Mouse (Mus musculus) lung, embryonic 16.5 days (tissue): ENCODE data around the gene Il17re. TPM values are rescaled to one million over a fixed set of nuclear protein-coding genes. Genes with fewer than 3 reads are reported as not detected.

Experiments
- ATAC-seq: fragments of 200-750 bp; cut with Nextera tagmentation; 2 replicates; pipeline ENCODE4 v1.8.0; 2017; ENCODE audit warnings: low read depth, mild to moderate bottlenecking, moderate library complexity
- H3K27ac ChIP-seq: fragments of 300-500 bp; sonication (generic); 2 replicates; pipeline ENCODE4 v1.5.1; 2014; ENCODE audit warnings: mild to moderate bottlenecking, control low read depth, low read length
- H3K27me3 ChIP-seq: fragments of 300-500 bp; sonication (generic); 2 replicates; pipeline ENCODE4 v1.6.1; 2014; ENCODE audit warnings: low read depth, low read length, mixed read lengths; ENCODE audit not compliant: control insufficient read depth, insufficient read depth
- H3K36me3 ChIP-seq: fragments of 300-500 bp; sonication (generic); 2 replicates; pipeline ENCODE4 v1.6.1; 2014; ENCODE audit warnings: low read length; ENCODE audit not compliant: control insufficient read depth, insufficient read depth
- H3K4me1 ChIP-seq: fragments of 300-500 bp; sonication (generic); replicated peaks from 2 replicates; pipeline ENCODE4 v1.6.1; 2014; ENCODE audit warnings: low read length, mixed read lengths; ENCODE audit not compliant: control insufficient read depth, insufficient read depth
- H3K4me2 ChIP-seq: fragments of 300-500 bp; sonication (generic); 2 replicates; pipeline ENCODE4 v1.6.1; 2014; ENCODE audit warnings: low read depth, low read length, control low read depth
- H3K4me3 ChIP-seq: fragments of 300-500 bp; sonication (generic); 2 replicates; pipeline ENCODE4 v1.5.1; 2014; ENCODE audit warnings: mild to moderate bottlenecking, low read length, control low read depth
- H3K9ac ChIP-seq: fragments of 300-500 bp; sonication (generic); 2 replicates; pipeline ENCODE4 v1.6.1; 2014; ENCODE audit warnings: low read length, control low read depth
- H3K9me3 ChIP-seq: fragments of 300-500 bp; sonication (generic); 2 replicates; pipeline ENCODE4 v1.6.1; 2016; ENCODE audit warnings: low read length; ENCODE audit not compliant: control insufficient read depth
- WGBS: fragments of 180-500 bp; shearing (Covaris S2); extraction: QIAGEN DNeasy Blood & Tissue Kit; methylation state at CpG from one replicate; pipeline ENCODE4 v1.1.7; 2014; 5-methylcytosine and 5-hydroxymethylcytosine counted together
- polyA plus RNA-seq: library from polyadenylated mRNA; unstranded; fragments of >200 nt; fragmentation: Nextera tagmentation; extraction: Ambion mirVana; gene quantifications from 2 replicates; pipeline ENCODE4 v1.2.1, GENCODE M21; 2015

The Il17re gene
- polyA plus RNA-seq, 1 experiment from 2014 or later = 25.8 TPM

GRCm38 (mm10) chr6:113473715-113474114 is 15.4 kb downstream of the Il17re start:
- Histone ChIP-seq H3K9ac (no peak overlapping the region), H3K27me3 (no peaks in the 10 kb centered on the region; the same call in 1 of the 2 replicates), H3K27ac (no peak overlapping the region), H3K36me3 (no peaks in the 10 kb centered on the region), H3K4me1 (peaks cover 21% of the 10 kb centered on the region), H3K4me3 (no peak overlapping the region), H3K9me3 (no peaks in the 10 kb centered on the region), H3K4me2 (no peak overlapping the region)
- WGBS = 84% methylated on average over 6 of the region's 6 CpGs
- no peak for ATAC-seq

DNA sequence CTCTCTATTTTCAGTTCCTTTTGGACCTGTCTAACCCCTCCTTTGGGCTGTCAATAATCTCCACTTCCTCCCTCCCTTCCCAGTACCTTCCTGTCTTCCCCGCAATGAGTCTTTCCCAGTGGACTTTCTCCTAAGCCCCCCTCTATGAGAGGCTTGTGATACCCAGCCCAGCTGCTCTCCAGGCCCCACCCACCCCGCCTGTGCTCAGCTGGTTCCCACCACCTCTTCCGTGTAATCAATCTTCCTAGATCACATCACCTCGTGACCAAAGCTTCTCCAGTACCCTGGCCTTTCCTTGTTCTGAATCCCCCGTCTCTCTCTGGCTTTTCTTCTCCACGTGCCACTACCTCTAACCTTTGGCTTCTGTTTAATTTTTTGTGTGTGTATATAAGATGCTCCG is 19.1 kb downstream of the Il17re start:
- no peak overlapping the region for H3K4me3 ChIP-seq
- no peaks in the 10 kb centered on the region for H3K36me3 ChIP-seq
- H3K27me3 ChIP-seq = peaks cover 2% of the 10 kb centered on the region; the same call in 1 of the 2 replicates
- H3K4me1 ChIP-seq = peaks cover 2% of the 10 kb centered on the region; the same call in 1 of the 2 replicates
- no peaks in the 10 kb centered on the region for H3K9me3 ChIP-seq
- 27% methylated on average over 7 of the region's 7 CpGs for WGBS
- ATAC-seq = no peak
- no peak overlapping the region for H3K27ac ChIP-seq
- no peak overlapping the region for H3K9ac ChIP-seq
- H3K4me2 ChIP-seq = no peak overlapping the region

GRCm38 (mm10) chr6:113478906-113479305 is 20.6 kb downstream of the Il17re start:
- 70% methylated on average over 10 of the region's 10 CpGs for WGBS
- Histone ChIP-seq H3K36me3 (no peaks in the 10 kb centered on the region), H3K4me2 (no peak overlapping the region), H3K9me3 (no peaks in the 10 kb centered on the region), H3K9ac (no peak overlapping the region), H3K27ac (no peak overlapping the region), H3K4me1 (peaks cover 9% of the 10 kb centered on the region; the same call in 1 of the 2 replicates), H3K27me3 (peaks cover 7% of the 10 kb centered on the region; the same call in 1 of the 2 replicates), H3K4me3 (no peak overlapping the region)
- ATAC-seq = no peak

DNA sequence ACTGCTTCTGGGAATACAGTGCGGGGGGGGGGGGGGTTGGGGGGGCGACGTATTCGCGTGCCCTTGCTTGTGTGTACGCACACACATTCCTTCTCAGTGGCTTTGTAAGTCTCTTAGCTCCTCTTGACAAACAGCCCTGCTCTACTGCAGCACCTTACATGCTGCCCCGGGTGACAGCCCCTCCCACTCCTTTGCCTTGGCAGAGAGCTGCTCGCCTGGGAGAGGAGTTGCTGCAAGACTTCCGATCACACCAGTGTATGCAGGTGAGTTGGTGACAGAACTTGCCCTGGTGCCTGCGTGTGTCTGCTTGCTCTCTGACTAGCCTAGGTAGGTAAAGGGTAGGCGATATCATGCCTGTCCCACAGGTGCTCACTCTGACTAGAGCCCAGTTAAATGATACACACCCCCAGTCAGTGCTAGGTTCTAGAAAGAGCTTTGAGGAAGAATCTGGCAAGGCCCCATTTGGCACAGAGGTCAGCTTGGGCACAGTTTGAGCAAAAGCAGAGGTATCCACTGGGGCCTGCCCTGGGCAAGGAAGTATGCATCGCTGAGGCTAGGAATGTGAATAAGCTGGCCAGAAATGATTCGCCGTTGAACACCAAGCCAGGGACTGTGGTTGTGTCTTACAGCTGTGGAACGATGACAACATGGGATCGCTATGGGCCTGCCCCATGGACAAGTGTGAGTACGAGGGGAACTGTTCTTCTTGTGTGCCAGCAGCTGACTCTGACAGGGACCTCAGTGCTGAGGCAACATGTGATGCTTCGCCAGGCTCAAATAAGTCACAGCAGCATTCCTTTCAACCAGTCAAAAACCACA is 22.5 kb downstream of the Il17re start:
- no peak overlapping the region for H3K9ac ChIP-seq
- WGBS = 51% methylated on average over 18 of the region's 18 CpGs
- no peaks in the 10 kb centered on the region for H3K36me3 ChIP-seq
- ATAC-seq = no peak
- H3K4me3 ChIP-seq = no peak overlapping the region
- no peaks in the 10 kb centered on the region for H3K9me3 ChIP-seq
- H3K4me1 ChIP-seq = peaks cover 15% of the 10 kb centered on the region
- H3K4me2 ChIP-seq = no peak overlapping the region
- H3K27me3 ChIP-seq = peaks cover 7% of the 10 kb centered on the region; the same call in 1 of the 2 replicates
- no peak overlapping the region for H3K27ac ChIP-seq

DNA sequence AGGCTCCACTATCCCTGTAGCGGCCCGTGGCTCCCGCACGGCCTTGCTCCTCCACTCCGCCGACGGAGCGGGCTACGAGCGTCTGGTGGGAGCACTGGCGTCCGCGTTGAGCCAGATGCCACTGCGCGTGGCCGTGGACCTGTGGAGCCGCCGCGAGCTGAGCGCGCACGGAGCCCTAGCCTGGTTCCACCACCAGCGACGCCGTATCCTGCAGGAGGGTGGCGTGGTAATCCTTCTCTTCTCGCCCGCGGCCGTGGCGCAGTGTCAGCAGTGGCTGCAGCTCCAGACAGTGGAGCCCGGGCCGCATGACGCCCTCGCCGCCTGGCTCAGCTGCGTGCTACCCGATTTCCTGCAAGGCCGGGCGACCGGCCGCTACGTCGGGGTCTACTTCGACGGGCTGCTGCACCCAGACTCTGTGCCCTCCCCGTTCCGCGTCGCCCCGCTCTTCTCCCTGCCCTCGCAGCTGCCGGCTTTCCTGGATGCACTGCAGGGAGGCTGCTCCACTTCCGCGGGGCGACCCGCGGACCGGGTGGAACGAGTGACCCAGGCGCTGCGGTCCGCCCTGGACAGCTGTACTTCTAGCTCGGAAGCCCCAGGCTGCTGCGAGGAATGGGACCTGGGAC is 24.3 kb downstream of the Il17re start:
- Histone ChIP-seq H3K36me3 (no peaks in the 10 kb centered on the region), H3K27ac (peak overlapping the region; percentile 84), H3K9ac (peak overlapping the region; percentile 67), H3K9me3 (no peaks in the 10 kb centered on the region), H3K4me3 (peak overlapping the region; percentile 62), H3K27me3 (peaks cover 7% of the 10 kb centered on the region; the same call in 1 of the 2 replicates), H3K4me2 (peak overlapping the region; percentile 90), H3K4me1 (peaks cover 17% of the 10 kb centered on the region)
- 2% methylated on average over 56 of the region's 65 CpGs for WGBS
- ATAC-seq = peak; percentile 32

- Histone ChIP-seq H3K9ac (peak within 1 kb of the TSS; percentile 76), H3K27ac (peak within 1 kb of the TSS; percentile 85), H3K4me2 (peak within 1 kb of the TSS; percentile 90), H3K27me3 (peaks cover 7% of the 10 kb centered on the region; the same call in 1 of the 2 replicates), H3K4me3 (peak within 1 kb of the TSS; percentile 62), H3K36me3 (no peaks in the 10 kb centered on the region), H3K4me1 (peaks cover 21% of the 10 kb centered on the region), H3K9me3 (no peaks in the 10 kb centered on the region)
- peak; percentile 95 for ATAC-seq
- WGBS = under 1% methylated on average over 26 of the region's 26 CpGs
Measured at GRCm38 (mm10) chr6:113483100-113483615, 24.9 kb downstream of the Il17re start, which contains the start of gene Creld1. Gene Creld1 (plus strand): TSS chr6:113483297.

DNA sequence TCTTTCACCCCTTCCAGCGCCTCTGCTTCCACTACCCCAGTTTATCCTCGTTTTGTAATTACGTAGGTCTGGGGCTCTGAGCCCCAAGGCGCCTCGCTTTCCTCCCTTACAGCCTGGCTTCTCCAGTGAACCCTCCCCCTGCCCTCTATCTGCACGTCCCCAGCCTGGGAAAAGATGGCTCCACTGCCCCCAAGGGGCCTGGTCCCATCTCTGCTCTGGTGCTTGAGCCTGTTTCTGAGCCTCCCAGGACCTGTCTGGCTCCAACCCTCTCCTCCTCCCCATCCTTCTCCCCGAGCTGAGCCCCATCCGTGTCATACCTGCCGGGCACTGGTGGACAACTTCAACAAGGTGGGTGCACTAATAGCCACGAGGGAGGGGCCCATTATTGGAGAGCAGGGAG is 25.4 kb downstream of the Il17re start:
- no peaks in the 10 kb centered on the region for H3K9me3 ChIP-seq
- H3K36me3 ChIP-seq = no peaks in the 10 kb centered on the region
- H3K27me3 ChIP-seq = peaks cover 7% of the 10 kb centered on the region; the same call in 1 of the 2 replicates
- WGBS = 5% methylated on average over 10 of the region's 10 CpGs
- peak overlapping the region; percentile 90 for H3K4me2 ChIP-seq
- peak overlapping the region; percentile 85 for H3K27ac ChIP-seq
- peak overlapping the region; percentile 76 for H3K9ac ChIP-seq
- H3K4me3 ChIP-seq = peak overlapping the region; percentile 62
- peak; percentile 34 for ATAC-seq
- H3K4me1 ChIP-seq = peaks cover 21% of the 10 kb centered on the region

GRCm38 (mm10) chr6:113487125-113487576 is 28.9 kb downstream of the Il17re start:
- Histone ChIP-seq H3K4me1 (peaks cover 21% of the 10 kb centered on the region), H3K4me2 (no peak overlapping the region), H3K4me3 (no peak overlapping the region), H3K27me3 (peaks cover 7% of the 10 kb centered on the region; the same call in 1 of the 2 replicates), H3K9ac (no peak overlapping the region), H3K36me3 (no peaks in the 10 kb centered on the region), H3K9me3 (no peaks in the 10 kb centered on the region), H3K27ac (peak overlapping the region; percentile 63; the same call in 1 of the 2 replicates)
- 47% methylated on average over 7 of the region's 7 CpGs for WGBS
- ATAC-seq = peak; percentile 9; the same call in 1 of the 2 replicates

DNA sequence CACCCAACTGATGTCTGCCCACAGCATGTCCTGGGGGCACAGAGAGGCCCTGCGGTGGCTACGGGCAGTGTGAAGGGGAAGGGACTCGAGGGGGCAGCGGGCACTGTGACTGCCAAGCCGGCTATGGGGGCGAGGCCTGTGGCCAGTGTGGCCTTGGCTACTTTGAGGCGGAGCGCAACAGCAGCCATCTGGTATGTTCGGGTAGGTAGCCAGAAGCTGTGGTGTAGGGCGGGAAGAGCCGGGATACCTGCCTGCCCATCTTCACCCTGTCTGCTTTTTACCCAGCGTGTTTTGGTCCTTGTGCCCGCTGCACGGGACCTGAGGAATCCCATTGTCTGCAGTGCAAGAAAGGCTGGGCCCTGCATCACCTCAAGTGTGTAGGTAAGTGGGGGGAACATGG is 31.1 kb downstream of the Il17re start:
- peaks cover 9% of the 10 kb centered on the region for H3K4me1 ChIP-seq
- WGBS = 93% methylated on average over 14 of the region's 14 CpGs

More for the DNA sequence above, 31.1 kb downstream of the Il17re start:
- Histone ChIP-seq H3K9me3 (no peaks in the 10 kb centered on the region), H3K4me2 (no peak overlapping the region), H3K9ac (no peak overlapping the region), H3K4me3 (no peak overlapping the region), H3K27ac (no peak overlapping the region), H3K36me3 (no peaks in the 10 kb centered on the region; the same call in 1 of the 2 replicates), H3K27me3 (no peaks in the 10 kb centered on the region)
- ATAC-seq = no peak
